Mouse (Mus musculus): ENCODE measurements around the gene Man1a2. TPM values are rescaled to one million over a fixed set of nuclear protein-coding genes. Genes with fewer than 3 reads are reported as not detected.

Gene Man1a2
- polyA plus RNA-seq, 1 experiment from 2014 or later: 36.9 TPM

Other genes with a start within 250 kb of the Man1a2 start
- gene Tent5c, start 196.2 kb downstream of the Man1a2 start, polyA plus RNA-seq (2014; fragmentation: Nextera tagmentation; extraction: Ambion mirVana): 3.3 and 3.6 TPM in 2 replicates
- not detected in 2 replicates for gene Vtcn1, start 140.0 kb upstream of the Man1a2 start, polyA plus RNA-seq (2014; fragmentation: Nextera tagmentation; extraction: Ambion mirVana)
- gene Trim45, start 236.7 kb upstream of the Man1a2 start, polyA plus RNA-seq (2014; fragmentation: Nextera tagmentation; extraction: Ambion mirVana): 3.9 and 4.0 TPM in 2 replicates